Mouse (Mus musculus): Measurements from ENCODE around the gene Vopp1. TPM values are rescaled to one million over a fixed set of nuclear protein-coding genes. Genes with fewer than 3 reads are reported as not detected.

Gene Vopp1
- polyA plus RNA-seq, 1 experiment from 2014 or later: 25.0 TPM

GRCm38 (mm10) chr6:57693116-57693515 is 131.8 kb downstream of the Vopp1 start:
- Histone ChIP-seq H3K4me1 (replicated peaks) (peaks cover 6% of the 10 kb centered on the region; the same call in 1 of the 2 replicates), H3K9me3 (replicated peaks) (no peaks in the 10 kb centered on the region), H3K9ac (no peak overlapping the region), H3K4me3 (no peak overlapping the region), H3K27ac (no peak overlapping the region), H3K27me3 (no peaks in the 10 kb centered on the region), H3K4me2 (no peak overlapping the region), H3K36me3 (peaks cover 16% of the 10 kb centered on the region)
- WGBS: 82% methylated on average over 3 of the region's 3 CpGs
- ATAC-seq (replicated peaks; ENCODE audit: insufficient number of reproducible peaks, insufficient read depth, low FRiP score, low read depth): no peak

GRCm38 (mm10) chr6:57691467-57692261 is 133.3 kb downstream of the Vopp1 start, which contains the start of gene Pyurf:
Gene Pyurf (minus strand): TSS chr6:57692078.
- H3K9me3 ChIP-seq (replicated peaks): no peaks in the 10 kb centered on the region
- 0% methylated on average over 52 of the region's 52 CpGs for WGBS
- peak; percentile 97 for ATAC-seq (replicated peaks; ENCODE audit: insufficient number of reproducible peaks, insufficient read depth, low FRiP score, low read depth)

GRCm38 (mm10) chr6:57684156-57684555 is 140.8 kb downstream of the Vopp1 start:
- Histone ChIP-seq H3K36me3 (peaks cover 37% of the 10 kb centered on the region), H3K4me2 (no peak overlapping the region), H3K9ac (no peak overlapping the region), H3K4me3 (no peak overlapping the region), H3K27ac (no peak overlapping the region), H3K27me3 (no peaks in the 10 kb centered on the region), H3K4me1 (replicated peaks) (no peaks in the 10 kb centered on the region), H3K9me3 (replicated peaks) (no peaks in the 10 kb centered on the region)
- WGBS: 97% methylated on average over 1 of the region's 1 CpGs
- ATAC-seq (replicated peaks; ENCODE audit: insufficient number of reproducible peaks, insufficient read depth, low FRiP score, low read depth): no peak

More at GRCm38 (mm10) chr6:57691467-57692261, 133.3 kb downstream of the Vopp1 start, which contains the start of gene Pyurf:
- Histone ChIP-seq H3K4me3 (peak within 1 kb of the TSS; percentile 95), H3K4me1 (replicated peaks) (peaks cover 6% of the 10 kb centered on the region; the same call in 1 of the 2 replicates), H3K4me2 (peak within 1 kb of the TSS; percentile 89), H3K9ac (peak within 1 kb of the TSS; percentile 91), H3K27me3 (no peaks in the 10 kb centered on the region), H3K36me3 (peaks cover 31% of the 10 kb centered on the region), H3K27ac (peak within 1 kb of the TSS; percentile 99)

Other genes with a start within 250 kb of the Vopp1 start
- gene Herc6, start 244.2 kb downstream of the Vopp1 start, polyA plus RNA-seq (2015; fragmentation: Nextera tagmentation; extraction: Ambion mirVana): 4.4 and 5.5 TPM in 2 replicates
- 24.8 and 25.9 TPM in 2 replicates for gene Pyurf, start 133.1 kb downstream of the Vopp1 start, polyA plus RNA-seq (2015; fragmentation: Nextera tagmentation; extraction: Ambion mirVana)
- gene Lancl2, start 122.6 kb downstream of the Vopp1 start, polyA plus RNA-seq (2015; fragmentation: Nextera tagmentation; extraction: Ambion mirVana): 15.8 and 18.9 TPM in 2 replicates
- gene Vmn1r21, start 25.2 kb upstream of the Vopp1 start, polyA plus RNA-seq (2015; fragmentation: Nextera tagmentation; extraction: Ambion mirVana): not detected in 2 replicates
- gene Vmn1r22, start 82.9 kb upstream of the Vopp1 start, polyA plus RNA-seq (2015; fragmentation: Nextera tagmentation; extraction: Ambion mirVana): not detected in 2 replicates
- gene Vmn1r23, start 101.7 kb upstream of the Vopp1 start, polyA plus RNA-seq (2015; fragmentation: Nextera tagmentation; extraction: Ambion mirVana): not detected in 2 replicates
- gene Vmn1r24, start 136.3 kb upstream of the Vopp1 start, polyA plus RNA-seq (2015; fragmentation: Nextera tagmentation; extraction: Ambion mirVana): not detected in 2 replicates
- gene Vmn1r25, start 155.7 kb upstream of the Vopp1 start, polyA plus RNA-seq (2015; fragmentation: Nextera tagmentation; extraction: Ambion mirVana): not detected in 2 replicates
- gene Vmn1r26, start 190.0 kb upstream of the Vopp1 start, polyA plus RNA-seq (2015; fragmentation: Nextera tagmentation; extraction: Ambion mirVana): not detected in 2 replicates